ENCODE assay signal across 12 mouse cellular contexts in genomic region chr10:69744181-69744580, GRCm38 (mm10).
DNase-seq lines count a peak whose midpoint lies in the region; ATAC-seq lines count a peak whose summit lies in the region.
"Had no signal": no experiment of that assay in that cellular context is flagged by ENCODE, and none has a peak within 500 bp of the region (broad histone marks: within the 10 kb centered on the region; RNA-seq: fewer than 3 reads in every experiment).

No protein-coding gene starts in this region.

- 28% methylated on average over 8 of the region's 8 CpGs for WGBS in forebrain, embryonic 16.5 days

- H3K9me3 ChIP-seq in forebrain, embryonic 16.5 days (ENCODE audit: control insufficient read depth, low read length): no peaks in the 10 kb centered on the region

- no peaks in the 10 kb centered on the region for H3K27me3 ChIP-seq in forebrain, embryonic 16.5 days (replicated peaks; ENCODE audit: control insufficient read depth, insufficient read depth, low read length)
- H3K27me3 ChIP-seq: megakaryocyte, embryonic 14.5 days had no signal

- no peak overlapping the region for H3K9ac ChIP-seq in forebrain, embryonic 16.5 days (replicated peaks; ENCODE audit: low read depth, low read length)

- peak; percentile 88 for ATAC-seq in forebrain, embryonic 16.5 days
- ATAC-seq in inflammation-experienced regulatory T-cells, adult 6 months: no peak

- peak; percentile 47 to 61 for DNase-seq in frontal cortex, postnatal 36 days (ENCODE audit: low spot score in 2 of 2)
- DNase-seq in frontal cortex, postnatal 14 days (ENCODE audit: low spot score in 2 of 2): no peak
- peak; percentile 65 for DNase-seq in adipocyte (ENCODE audit: low spot score)
- DNase-seq in layer of hippocampus, postnatal 14 days (ENCODE audit: low spot score in 2 of 2): peak; percentile 67 to 86
- no peak for DNase-seq in thymus, postnatal 0 days (ENCODE audit: low spot score)
- DNase-seq in heart, adult 9 months (ENCODE audit: low spot score in 2 of 2): no peak
- DNase-seq: kidney, adult 9 months; thymus, postnatal 4 days had no signal

- H3K4me1 ChIP-seq in forebrain, embryonic 16.5 days (replicated peaks; ENCODE audit: control insufficient read depth, insufficient read depth, low read length): peaks cover 35% of the 10 kb centered on the region
- H3K4me1 ChIP-seq: megakaryocyte, embryonic 14.5 days had no signal

- peak overlapping the region; percentile 88 for H3K27ac ChIP-seq in forebrain, embryonic 16.5 days (ENCODE audit: low read length)

- H3K4me3 ChIP-seq in forebrain, embryonic 16.5 days (replicated peaks; ENCODE audit: low read length): no peak overlapping the region

- H3K36me3 ChIP-seq in forebrain, embryonic 16.5 days (ENCODE audit: control insufficient read depth, insufficient read depth): no peaks in the 10 kb centered on the region

- peak overlapping the region; percentile 12; the same call in 1 of the 2 replicates for H3K4me2 ChIP-seq in forebrain, embryonic 16.5 days (ENCODE audit: low read length)
- H3K4me2 ChIP-seq: liver, embryonic 11.5 days had no signal

Comparison
In these comparisons a context has a peak if more than half of its experiments do, and no peak if none do; other contexts are left out.
1. DNase-seq: peak in frontal cortex, postnatal 36 days (2 of 2), adipocyte (single experiment) and layer of hippocampus, postnatal 14 days (2 of 2); none in frontal cortex, postnatal 14 days (0 of 2), thymus, postnatal 0 days (single experiment) and heart, adult 9 months (0 of 2).